Mouse (Mus musculus) hindbrain, embryonic 16.5 days (tissue): Measurements from ENCODE around the gene 9130213A22Rik. TPM values are rescaled to one million over a fixed set of nuclear protein-coding genes. Genes with fewer than 3 reads are reported as not detected.
A peak's percentile ranks its signal among the peaks of the same experiment; 100 is the strongest.
"Not testable (repeated sequence)": the region's sequence is repeated elsewhere in the genome, so short reads cannot be mapped to it uniquely, and the experiment has no call there.

Experiments used
- ATAC-seq: fragments of 200-750 bp; cut with Nextera tagmentation; 2 replicates; pipeline ENCODE4 v1.8.0; 2017; ENCODE audit warnings: moderate TSS enrichment, moderate library complexity
- H3K27ac ChIP-seq: fragments of 300-500 bp; sonication (generic); 2 replicates; pipeline ENCODE4 v1.5.1; 2014; ENCODE audit warnings: low read depth, mild to moderate bottlenecking, control low read depth, low read length, moderate library complexity
- H3K27me3 ChIP-seq: fragments of 300-500 bp; sonication (generic); replicated peaks from 2 replicates; pipeline ENCODE4 v1.6.1; 2014; ENCODE audit warnings: low read length; ENCODE audit not compliant: control insufficient read depth, insufficient read depth
- H3K36me3 ChIP-seq: fragments of 300-500 bp; sonication (generic); 2 replicates; pipeline ENCODE4 v1.6.1; 2014; ENCODE audit warnings: mild to moderate bottlenecking, low read length, moderate library complexity, mixed read lengths; ENCODE audit not compliant: control insufficient read depth, insufficient read depth
- H3K4me1 ChIP-seq: fragments of 300-500 bp; sonication (generic); 2 replicates; pipeline ENCODE4 v1.6.1; 2014; ENCODE audit warnings: low read depth, low read length; ENCODE audit not compliant: control insufficient read depth, insufficient read depth
- H3K4me2 ChIP-seq: fragments of 300-500 bp; sonication (generic); 2 replicates; pipeline ENCODE4 v1.6.1; 2014; ENCODE audit warnings: mild to moderate bottlenecking, low read length, control low read depth, moderate library complexity
- H3K4me3 ChIP-seq: fragments of 300-500 bp; sonication (generic); 2 replicates; pipeline ENCODE4 v1.5.1; 2014; ENCODE audit warnings: mild to moderate bottlenecking, low read length, control low read depth, moderate library complexity
- H3K9ac ChIP-seq: fragments of 300-500 bp; sonication (generic); 2 replicates; pipeline ENCODE4 v1.6.1; 2014; ENCODE audit warnings: low read depth, mild to moderate bottlenecking, control low read depth, low read length, moderate library complexity
- H3K9me3 ChIP-seq: fragments of 300-500 bp; sonication (generic); 2 replicates; pipeline ENCODE4 v1.6.1; 2014; ENCODE audit warnings: mild to moderate bottlenecking, low read length, moderate library complexity; ENCODE audit not compliant: control insufficient read depth
- WGBS: fragments of 180-500 bp; shearing (Covaris S2); extraction: QIAGEN DNeasy Blood & Tissue Kit; methylation state at CpG from one replicate; pipeline ENCODE4 v1.1.7; 2014; 5-methylcytosine and 5-hydroxymethylcytosine counted together
- polyA plus RNA-seq: library from polyadenylated mRNA; unstranded; fragments of >200 nt; fragmentation: Nextera tagmentation; extraction: Ambion mirVana; gene quantifications from 2 replicates; pipeline ENCODE4 v1.2.1, GENCODE M21; 2015

9130213A22Rik gene
- polyA plus RNA-seq, 1 experiment from 2014 or later = 1.2 TPM

DNA sequence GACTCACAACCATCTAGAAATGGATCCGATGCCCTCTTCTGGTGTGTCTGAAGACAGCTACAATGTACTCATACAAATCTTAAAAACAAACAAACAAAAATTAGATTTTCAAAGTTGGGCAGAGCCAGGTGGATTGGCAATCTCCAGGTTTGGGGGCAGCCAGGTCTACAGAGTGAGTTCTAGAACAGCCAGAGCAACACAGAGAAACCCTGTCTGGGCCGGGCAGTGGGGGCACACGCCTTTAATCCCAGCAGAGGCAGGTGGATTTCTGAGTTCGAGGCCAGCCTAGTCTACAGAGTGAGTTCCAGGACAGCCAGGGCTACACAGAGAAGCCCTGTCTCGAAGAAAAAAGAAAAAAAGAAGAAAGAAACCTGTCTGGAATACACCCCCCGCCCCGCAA lies 28.5 kb downstream of the 9130213A22Rik start:
- ATAC-seq = not testable (repeated sequence)

DNA sequence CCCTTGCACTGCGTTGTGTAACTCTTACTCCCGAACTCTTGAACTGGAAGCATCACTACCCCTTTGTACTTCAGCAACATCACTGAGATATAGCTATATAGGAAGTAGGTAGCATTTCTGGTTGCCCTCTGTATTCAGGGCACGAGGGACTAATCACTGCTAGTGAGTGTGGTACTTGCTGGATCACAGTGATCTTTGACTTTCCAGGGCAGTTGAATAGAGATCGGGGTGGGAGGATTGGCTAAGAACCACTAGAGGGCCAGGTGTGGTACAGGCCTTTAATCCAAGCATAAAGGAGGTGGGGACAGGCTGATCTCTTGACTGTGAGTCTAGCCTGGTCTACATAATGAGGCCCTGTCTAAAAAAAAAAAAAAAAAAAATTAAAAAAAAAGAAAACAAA lies 29.5 kb downstream of the 9130213A22Rik start:
- H3K9me3 ChIP-seq = no peaks in the 10 kb centered on the region
- peaks cover 6% of the 10 kb centered on the region for H3K36me3 ChIP-seq
- peaks cover 51% of the 10 kb centered on the region for H3K4me1 ChIP-seq
- H3K4me3 ChIP-seq = no peak overlapping the region
- no peaks in the 10 kb centered on the region for H3K27me3 ChIP-seq
- 95% methylated on average over 4 of the region's 4 CpGs for WGBS
- no peak overlapping the region for H3K27ac ChIP-seq
- H3K9ac ChIP-seq = no peak overlapping the region
- no peak for ATAC-seq
- H3K4me2 ChIP-seq = no peak overlapping the region

More for the DNA sequence above, 28.5 kb downstream of the 9130213A22Rik start:
- H3K9ac ChIP-seq, H3K27ac ChIP-seq, H3K9me3 ChIP-seq, H3K4me3 ChIP-seq, H3K36me3 ChIP-seq, H3K27me3 ChIP-seq, H3K4me2 ChIP-seq: not testable (repeated sequence)
- 92% methylated on average over 7 of the region's 7 CpGs for WGBS
- H3K4me1 ChIP-seq = peaks cover 56% of the 10 kb centered on the region

DNA sequence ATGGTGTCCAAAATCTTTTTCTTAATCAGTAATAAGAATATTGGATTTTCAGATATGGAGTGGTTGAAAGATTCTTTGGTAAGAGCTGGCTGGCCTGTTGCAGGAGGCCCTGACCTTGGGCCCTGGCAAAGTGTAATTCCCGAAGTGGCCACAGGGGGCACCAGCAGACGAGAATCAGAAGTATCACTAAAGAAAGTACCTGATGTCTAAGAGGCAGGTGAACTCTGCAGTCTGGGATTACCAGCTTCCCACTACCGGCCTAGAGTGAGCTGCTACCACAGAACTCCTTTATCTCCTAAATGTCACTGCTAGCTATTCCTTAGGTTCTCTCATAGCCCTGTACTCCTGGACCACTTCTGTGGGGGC lies 30.0 kb downstream of the 9130213A22Rik start:
- no peak for ATAC-seq
- Histone ChIP-seq H3K9ac (no peak overlapping the region), H3K9me3 (no peaks in the 10 kb centered on the region), H3K4me3 (no peak overlapping the region), H3K4me2 (no peak overlapping the region), H3K4me1 (peaks cover 48% of the 10 kb centered on the region), H3K27ac (no peak overlapping the region), H3K36me3 (peaks cover 6% of the 10 kb centered on the region), H3K27me3 (no peaks in the 10 kb centered on the region)
- WGBS = 4% methylated on average over 3 of the region's 3 CpGs

DNA sequence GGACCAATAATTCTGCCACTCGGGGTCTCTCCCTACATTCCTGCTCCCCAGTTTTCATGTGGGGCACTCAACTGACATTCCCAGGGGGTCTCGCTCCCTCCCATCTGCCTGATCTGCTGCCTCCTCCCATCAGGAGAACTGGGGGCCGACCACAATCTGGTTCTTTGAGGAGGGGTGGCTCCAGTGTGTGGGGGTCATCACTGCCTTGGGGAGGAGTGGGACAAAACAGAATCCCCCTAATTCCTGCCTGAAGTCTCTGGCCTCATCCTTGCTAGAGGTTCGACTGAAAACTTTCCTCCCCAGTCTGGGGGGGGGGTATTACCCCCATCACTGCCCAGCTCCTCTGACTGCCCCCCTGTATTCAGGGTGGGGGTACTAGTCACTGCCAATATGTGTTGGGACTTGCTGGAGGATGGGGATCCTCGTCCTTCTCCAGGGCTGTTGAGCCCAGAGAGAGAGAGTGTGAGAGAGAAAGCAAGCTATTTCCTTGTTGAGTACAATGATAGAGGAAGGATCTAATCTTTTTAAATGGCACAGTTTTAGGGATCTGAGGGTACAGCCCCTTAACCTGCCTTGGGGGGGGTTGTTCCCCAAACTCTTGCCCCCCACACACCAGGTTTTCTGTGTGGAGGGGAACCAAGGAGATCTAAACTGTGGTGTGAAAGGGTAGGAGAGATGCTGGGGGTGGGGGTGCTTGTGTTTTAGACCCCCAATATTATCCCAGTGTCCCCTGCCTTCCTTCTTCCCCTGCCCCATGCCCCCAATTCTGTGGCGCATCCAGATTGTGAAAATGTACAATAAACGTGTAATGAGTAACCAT lies 30.6 kb downstream of the 9130213A22Rik start:
- WGBS = 67% methylated on average over 7 of the region's 7 CpGs
- H3K4me1 ChIP-seq = peaks cover 43% of the 10 kb centered on the region
- no peak overlapping the region for H3K4me2 ChIP-seq

DNA sequence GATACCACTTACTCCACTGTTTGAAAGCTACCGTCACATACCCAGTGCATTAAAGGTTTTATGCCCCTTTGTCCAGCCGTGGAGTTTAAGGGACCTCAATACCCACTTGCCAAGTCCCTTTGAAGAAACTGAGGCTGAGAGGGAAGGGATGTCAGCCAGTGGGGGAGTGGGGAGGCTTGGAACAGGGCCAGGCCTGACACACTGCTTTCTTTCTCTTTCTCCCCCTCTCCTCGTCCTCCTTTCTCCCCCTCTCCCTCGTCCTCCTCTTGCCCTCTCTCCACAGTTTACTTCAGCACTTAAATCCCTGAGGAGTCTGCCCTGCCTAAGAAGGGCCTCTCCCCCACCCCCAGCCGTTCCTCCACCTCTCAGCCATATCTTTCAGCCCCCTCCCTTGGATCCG lies 32.0 kb downstream of the 9130213A22Rik start:
- 0 out of 2 replicates have a peak overlapping the region, but pooled peaks have one; percentile 39 for H3K9ac ChIP-seq
- H3K4me3 ChIP-seq = no peak overlapping the region
- WGBS = 42% methylated on average over 6 of the region's 6 CpGs
- no peaks in the 10 kb centered on the region for H3K27me3 ChIP-seq
- no peak for ATAC-seq
- H3K4me1 ChIP-seq = peaks cover 31% of the 10 kb centered on the region
- H3K4me2 ChIP-seq = peak overlapping the region; percentile 94
- no peaks in the 10 kb centered on the region for H3K9me3 ChIP-seq
- H3K27ac ChIP-seq = no peak overlapping the region
- H3K36me3 ChIP-seq = peaks cover 6% of the 10 kb centered on the region

More for the DNA sequence above, 30.6 kb downstream of the 9130213A22Rik start:
- no peaks in the 10 kb centered on the region for H3K27me3 ChIP-seq
- H3K9me3 ChIP-seq = no peaks in the 10 kb centered on the region
- ATAC-seq = no peak
- H3K4me3 ChIP-seq = no peak overlapping the region
- H3K27ac ChIP-seq = no peak overlapping the region
- peaks cover 6% of the 10 kb centered on the region for H3K36me3 ChIP-seq
- H3K9ac ChIP-seq = no peak overlapping the region

DNA sequence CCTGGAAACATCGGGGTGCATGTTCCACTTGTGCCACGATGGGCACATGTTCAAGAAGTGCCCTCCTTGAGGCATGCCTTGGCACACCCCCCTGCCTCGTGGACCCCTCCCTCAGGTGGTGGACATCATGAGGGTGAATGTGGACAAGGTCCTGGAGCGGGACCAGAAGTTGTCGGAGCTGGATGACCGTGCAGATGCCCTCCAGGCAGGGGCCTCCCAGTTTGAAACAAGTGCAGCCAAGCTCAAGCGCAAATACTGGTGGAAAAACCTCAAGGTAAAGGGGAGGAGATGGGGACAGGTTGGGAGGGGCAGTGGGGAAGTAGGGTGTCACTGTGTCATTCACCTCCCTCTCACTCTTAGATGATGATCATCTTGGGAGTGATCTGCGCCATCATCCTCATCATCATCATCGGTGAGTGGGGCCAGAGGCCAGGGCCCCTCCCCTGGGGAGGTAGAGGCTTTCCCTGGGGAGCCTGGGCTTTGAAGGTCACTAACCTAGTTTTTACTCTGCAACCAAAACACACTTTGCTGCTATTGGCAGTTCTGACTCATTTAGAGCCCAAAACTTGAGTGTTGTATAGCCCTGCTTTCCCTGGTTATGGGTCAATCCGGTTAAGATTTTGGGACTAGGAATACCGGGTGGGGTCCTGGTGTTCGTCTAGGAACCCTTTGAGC lies 32.6 kb downstream of the 9130213A22Rik start:
- Histone ChIP-seq H3K27ac (peak overlapping the region; percentile 96; the same call in 1 of the 2 replicates), H3K27me3 (no peaks in the 10 kb centered on the region), H3K4me1 (peaks cover 30% of the 10 kb centered on the region), H3K9ac (peak overlapping the region; percentile 100), H3K9me3 (no peaks in the 10 kb centered on the region), H3K4me3 (peak overlapping the region; percentile 99), H3K36me3 (peaks cover 6% of the 10 kb centered on the region), H3K4me2 (peak overlapping the region; percentile 94)
- ATAC-seq = no peak
- WGBS = 89% methylated on average over 12 of the region's 12 CpGs

DNA sequence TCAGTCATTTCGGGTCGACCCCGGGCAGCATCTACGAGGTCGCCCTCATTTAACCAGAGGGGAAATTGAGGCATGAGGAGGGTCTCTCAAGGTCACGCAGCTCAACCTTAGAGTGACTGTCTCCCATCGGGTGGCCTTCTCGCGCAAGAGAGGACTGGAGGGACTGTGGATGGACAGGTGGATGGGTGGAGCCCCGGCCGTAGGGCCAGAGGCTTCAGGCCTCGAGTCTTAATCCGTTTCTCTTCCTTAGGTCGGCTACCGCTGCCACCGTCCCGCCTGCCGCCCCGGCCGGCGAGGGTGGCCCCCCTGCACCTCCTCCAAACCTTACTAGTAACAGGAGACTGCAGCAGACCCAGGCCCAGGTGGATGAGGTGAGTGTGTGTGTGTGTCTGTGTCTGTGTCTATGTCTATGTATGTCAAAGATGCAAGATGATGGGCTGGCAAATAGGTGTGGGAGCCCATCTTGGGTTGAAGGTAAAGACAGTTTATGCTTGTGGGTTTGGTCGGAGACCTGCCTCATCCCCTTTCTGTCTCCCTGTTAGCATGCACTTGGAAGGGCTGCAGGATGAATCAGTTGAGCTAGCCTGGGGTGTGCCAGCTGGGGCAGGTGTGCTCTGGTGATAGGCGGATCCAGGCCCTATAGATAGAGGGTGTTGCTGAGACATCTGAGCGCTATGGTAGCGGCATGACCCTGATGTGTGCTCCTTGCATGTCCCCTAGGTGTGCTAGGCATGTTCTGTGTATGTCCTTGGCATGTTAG lies 33.4 kb downstream of the 9130213A22Rik start:
- WGBS = 10% methylated on average over 25 of the region's 25 CpGs
- Histone ChIP-seq H3K36me3 (peaks cover 6% of the 10 kb centered on the region), H3K9me3 (no peaks in the 10 kb centered on the region), H3K9ac (peak overlapping the region; percentile 100), H3K27me3 (no peaks in the 10 kb centered on the region), H3K27ac (peak overlapping the region; percentile 96), H3K4me3 (peak overlapping the region; percentile 99), H3K4me2 (peak overlapping the region; percentile 94), H3K4me1 (peaks cover 27% of the 10 kb centered on the region)
- ATAC-seq = no peak; the same call in 1 of the 2 replicates

DNA sequence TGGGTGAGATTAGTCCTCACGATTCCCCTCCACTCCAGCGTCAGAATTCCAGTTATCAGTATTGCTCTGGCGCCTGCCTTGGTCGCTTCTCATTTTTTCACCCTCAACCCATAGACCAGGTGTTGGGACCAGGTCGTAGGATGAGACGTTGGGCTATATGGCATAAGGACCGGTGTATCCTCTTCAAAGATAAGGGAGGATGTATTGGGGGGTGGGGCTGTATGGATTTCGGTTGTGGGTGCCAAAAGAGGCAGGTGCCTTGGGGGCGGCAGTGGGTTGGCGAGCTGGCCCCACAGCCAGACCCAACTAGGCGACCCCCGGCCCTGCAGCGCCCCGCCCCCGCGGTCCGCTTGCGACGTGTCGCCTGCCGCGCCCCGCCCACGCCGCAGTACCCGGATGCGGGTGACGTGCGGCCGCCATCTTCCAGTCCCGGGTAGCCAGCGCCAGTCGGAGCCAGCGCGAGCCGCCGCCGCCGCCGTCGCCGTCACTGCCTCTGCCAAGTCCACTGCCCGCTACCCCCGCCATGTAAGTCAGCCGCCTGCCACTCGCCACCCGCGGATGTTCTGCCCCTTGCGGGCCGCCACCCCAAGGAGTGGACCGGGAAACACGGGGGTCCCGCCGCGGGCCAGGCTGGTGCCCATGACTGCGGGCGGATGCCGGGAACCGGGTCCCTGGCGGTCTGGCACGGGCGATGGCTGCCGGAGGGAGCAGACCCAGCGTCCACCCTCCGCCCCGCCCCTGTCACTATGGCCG lies 34.1 kb downstream of the 9130213A22Rik start, which contains the start of gene Vamp2:
TSS of gene Vamp2 (plus strand) at position 388 of the 753 bp plus-strand sequence.
- Histone ChIP-seq H3K9me3 (no peaks in the 10 kb centered on the region), H3K27ac (peak within 1 kb of the TSS; percentile 96), H3K36me3 (peaks cover 6% of the 10 kb centered on the region), H3K4me3 (peak within 1 kb of the TSS; percentile 99), H3K9ac (peak within 1 kb of the TSS; percentile 100), H3K4me1 (peaks cover 27% of the 10 kb centered on the region), H3K27me3 (no peaks in the 10 kb centered on the region), H3K4me2 (peak within 1 kb of the TSS; percentile 94)
- WGBS = under 1% methylated on average over 57 of the region's 67 CpGs
- peak; percentile 85 for ATAC-seq
